Mouse (Mus musculus) heart, embryonic 15.5 days (tissue): Measurements from ENCODE around the gene Gramd4. TPM values are rescaled to one million over a fixed set of nuclear protein-coding genes. Genes with fewer than 3 reads are reported as not detected.
"Not testable (repeated sequence)": the region's sequence is repeated elsewhere in the genome, so short reads cannot be mapped to it uniquely, and the experiment has no call there.

Source experiments
- ATAC-seq: fragments of 200-750 bp; cut with Nextera tagmentation; replicated peaks from 2 replicates; pipeline ENCODE4 v1.8.0; 2017; ENCODE audit warnings: low read depth, moderate TSS enrichment; ENCODE audit not compliant: insufficient number of reproducible peaks, insufficient read depth, low FRiP score
- H3K27ac ChIP-seq: fragments of 300-500 bp; sonication (generic); 2 replicates; pipeline ENCODE4 v1.5.1; 2015; ENCODE audit warnings: mild to moderate bottlenecking, inconsistent platforms
- H3K27me3 ChIP-seq: fragments of 300-500 bp; sonication (generic); 2 replicates; pipeline ENCODE4 v1.6.1; 2015; ENCODE audit warnings: inconsistent platforms
- H3K36me3 ChIP-seq: fragments of 300-500 bp; sonication (generic); 2 replicates; pipeline ENCODE4 v1.6.1; 2015; ENCODE audit warnings: mild to moderate bottlenecking, inconsistent platforms
- H3K4me1 ChIP-seq: fragments of 300-500 bp; sonication (generic); replicated peaks from 2 replicates; pipeline ENCODE4 v1.6.1; 2015; ENCODE audit warnings: inconsistent platforms
- H3K4me2 ChIP-seq: fragments of 300-500 bp; sonication (generic); 2 replicates; pipeline ENCODE4 v1.6.1; 2015; ENCODE audit warnings: inconsistent platforms, mild to moderate bottlenecking, moderate library complexity
- H3K4me3 ChIP-seq: fragments of 300-500 bp; sonication (generic); 2 replicates; pipeline ENCODE4 v1.5.1; 2015; ENCODE audit warnings: mild to moderate bottlenecking, inconsistent platforms
- H3K9ac ChIP-seq: fragments of 300-500 bp; sonication (generic); 2 replicates; pipeline ENCODE4 v1.6.1; 2015; ENCODE audit warnings: mild to moderate bottlenecking, inconsistent platforms
- H3K9me3 ChIP-seq: fragments of 300-500 bp; sonication (generic); replicated peaks from 2 replicates; pipeline ENCODE4 v1.6.1; 2016; ENCODE audit warnings: inconsistent platforms
- WGBS: fragments of 180-500 bp; shearing (Covaris S2); methylation state at CpG from one replicate; pipeline ENCODE4 v1.1.7; 2015; ENCODE audit warnings: mixed read lengths; 5-methylcytosine and 5-hydroxymethylcytosine counted together
- polyA plus RNA-seq: library from polyadenylated mRNA; unstranded; fragments of >200 nt; fragmentation: Nextera tagmentation; extraction: Ambion mirVana; gene quantifications from 2 replicates; pipeline ENCODE4 v1.2.1, GENCODE M21; 2015

Gene Gramd4
- polyA plus RNA-seq, 1 experiment from 2014 or later, result 16.9 TPM

DNA sequence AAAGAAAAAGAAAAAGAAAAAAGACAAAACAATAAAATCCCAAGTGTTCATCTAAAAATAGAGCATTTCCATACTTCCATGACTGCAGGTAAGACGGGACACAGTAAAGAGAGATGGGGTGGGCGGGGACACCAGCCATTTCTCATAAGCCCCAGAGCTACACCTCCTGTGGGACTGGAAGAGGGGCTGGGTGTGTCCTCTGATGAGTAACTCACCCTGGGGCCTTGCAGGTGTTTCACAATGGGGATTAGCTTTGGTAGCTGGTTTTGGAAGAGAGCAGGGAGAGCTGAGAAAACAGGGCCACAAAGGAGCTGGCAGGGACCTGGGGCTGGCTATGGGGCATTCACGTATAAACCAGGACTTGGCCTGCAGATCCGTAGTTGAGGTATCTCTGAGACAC is 93.1 kb downstream of the Gramd4 start:
- no peak for ATAC-seq
- Histone ChIP-seq H3K27me3 (no peaks in the 10 kb centered on the region), H3K9me3 (no peaks in the 10 kb centered on the region), H3K9ac (no peak overlapping the region), H3K4me3 (no peak overlapping the region), H3K4me1 (no peaks in the 10 kb centered on the region), H3K27ac (no peak overlapping the region), H3K36me3 (peaks cover 50% of the 10 kb centered on the region), H3K4me2 (no peak overlapping the region)
- 82% methylated on average over 4 of the region's 4 CpGs for WGBS

DNA sequence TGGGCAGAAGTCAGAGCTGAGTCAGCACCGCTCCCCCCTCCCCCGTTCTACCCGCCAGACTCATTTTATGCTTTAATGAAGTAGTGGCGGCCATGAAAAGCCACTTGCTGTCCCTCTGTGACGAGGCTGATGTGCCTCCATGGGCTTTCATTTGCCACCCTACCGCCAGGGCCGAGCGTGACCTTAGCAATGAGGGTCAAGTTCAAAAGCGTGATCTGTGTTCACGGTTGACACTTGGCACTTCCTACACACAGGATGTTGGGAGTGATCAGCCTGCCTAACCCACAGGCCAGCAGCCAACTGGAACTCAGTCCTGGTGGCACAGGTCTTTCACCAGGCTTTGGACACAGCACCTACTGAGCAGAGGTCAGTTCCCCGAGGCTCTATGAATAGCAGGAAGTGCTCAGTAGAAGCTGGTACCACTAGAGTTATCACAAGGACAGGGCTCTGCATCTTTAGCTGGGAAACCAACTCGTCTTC is 96.0 kb downstream of the Gramd4 start:
- Histone ChIP-seq H3K4me2 (no peak overlapping the region), H3K9me3 (no peaks in the 10 kb centered on the region), H3K4me1 (no peaks in the 10 kb centered on the region), H3K9ac (no peak overlapping the region), H3K27me3 (no peaks in the 10 kb centered on the region), H3K27ac (no peak overlapping the region), H3K4me3 (no peak overlapping the region), H3K36me3 (peaks cover 52% of the 10 kb centered on the region)
- WGBS, result 90% methylated on average over 12 of the region's 12 CpGs
- no peak for ATAC-seq

DNA sequence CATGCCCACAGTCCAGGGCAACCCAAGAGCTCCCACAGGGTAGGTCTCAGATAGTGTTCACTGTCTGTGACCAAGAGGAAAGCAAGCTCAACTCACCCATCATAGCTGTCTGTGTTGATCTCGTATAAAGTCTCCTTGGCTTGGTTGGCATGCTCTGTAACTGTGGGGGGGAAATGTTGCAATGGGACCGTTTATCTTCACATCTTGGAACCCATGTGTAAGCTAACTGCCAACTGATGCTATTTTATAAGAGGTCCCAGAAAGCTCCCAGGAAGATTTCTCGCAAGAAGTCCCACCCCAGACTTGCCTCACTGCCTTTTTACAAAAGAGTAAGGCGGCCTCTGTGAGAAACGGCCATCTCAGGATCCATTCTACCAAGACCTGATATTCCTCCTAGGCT is 99.0 kb downstream of the Gramd4 start:
- Histone ChIP-seq H3K36me3 (peaks cover 38% of the 10 kb centered on the region), H3K9me3 (no peaks in the 10 kb centered on the region)

DNA sequence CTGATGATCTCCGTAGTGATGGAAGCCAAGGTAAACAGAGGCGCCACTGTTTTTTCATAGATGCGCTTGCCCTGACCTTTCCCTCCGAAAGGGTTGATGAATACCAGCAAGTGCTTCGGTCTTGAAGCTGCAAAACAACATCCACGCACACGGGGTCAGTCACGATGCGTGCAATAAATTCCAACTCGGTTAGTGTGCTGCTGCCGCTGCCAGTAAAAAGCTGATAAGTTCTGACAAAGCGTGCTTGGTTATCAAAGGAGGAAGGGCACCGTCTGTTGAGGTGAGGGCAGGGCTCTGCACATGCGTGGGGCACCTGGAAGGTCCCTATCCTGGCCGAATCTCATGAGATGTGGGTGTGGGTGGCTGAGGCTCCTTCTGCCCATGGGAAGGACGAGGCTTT is 101.6 kb downstream of the Gramd4 start:
- Histone ChIP-seq H3K9me3 (no peaks in the 10 kb centered on the region), H3K27ac (no peak overlapping the region), H3K27me3 (no peaks in the 10 kb centered on the region), H3K4me3 (no peak overlapping the region), H3K9ac (no peak overlapping the region), H3K36me3 (peaks cover 44% of the 10 kb centered on the region), H3K4me2 (no peak overlapping the region), H3K4me1 (peaks cover 10% of the 10 kb centered on the region; the same call in 1 of the 2 replicates)
- ATAC-seq, result no peak
- 42% methylated on average over 16 of the region's 16 CpGs for WGBS

More for the DNA sequence above, 99.0 kb downstream of the Gramd4 start:
- Histone ChIP-seq H3K4me1 (peaks cover 10% of the 10 kb centered on the region; the same call in 1 of the 2 replicates), H3K27ac (no peak overlapping the region), H3K27me3 (no peaks in the 10 kb centered on the region), H3K9ac (no peak overlapping the region), H3K4me2 (no peak overlapping the region), H3K4me3 (no peak overlapping the region)
- ATAC-seq, result no peak
- 82% methylated on average over 5 of the region's 5 CpGs for WGBS

DNA sequence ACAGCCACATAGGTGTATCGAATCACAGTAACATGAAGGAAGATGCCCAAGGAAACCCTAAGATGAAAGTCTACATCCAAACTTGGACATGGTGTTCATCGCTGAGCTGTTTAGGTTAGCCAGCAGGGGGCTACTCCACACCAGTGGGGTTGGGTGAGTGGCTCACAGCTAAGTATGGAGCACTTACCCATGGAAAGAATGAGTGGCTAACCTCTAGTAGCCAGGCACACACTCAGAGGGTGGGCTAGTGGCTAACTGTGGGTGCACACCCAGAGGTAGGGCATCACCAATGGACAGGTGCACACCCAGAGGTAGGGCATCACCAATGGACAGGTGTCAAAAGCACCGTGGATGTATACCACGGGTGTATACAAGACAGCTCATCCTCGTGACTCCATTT is 102.2 kb downstream of the Gramd4 start:
- Histone ChIP-seq H3K9ac (no peak overlapping the region), H3K27ac (no peak overlapping the region), H3K4me3 (no peak overlapping the region), H3K4me1 (peaks cover 10% of the 10 kb centered on the region; the same call in 1 of the 2 replicates), H3K9me3 (no peaks in the 10 kb centered on the region), H3K4me2 (no peak overlapping the region), H3K27me3 (no peaks in the 10 kb centered on the region), H3K36me3 (peaks cover 42% of the 10 kb centered on the region)
- peak; percentile 54; the same call in 1 of the 2 replicates for ATAC-seq
- WGBS, result 83% methylated on average over 5 of the region's 5 CpGs

DNA sequence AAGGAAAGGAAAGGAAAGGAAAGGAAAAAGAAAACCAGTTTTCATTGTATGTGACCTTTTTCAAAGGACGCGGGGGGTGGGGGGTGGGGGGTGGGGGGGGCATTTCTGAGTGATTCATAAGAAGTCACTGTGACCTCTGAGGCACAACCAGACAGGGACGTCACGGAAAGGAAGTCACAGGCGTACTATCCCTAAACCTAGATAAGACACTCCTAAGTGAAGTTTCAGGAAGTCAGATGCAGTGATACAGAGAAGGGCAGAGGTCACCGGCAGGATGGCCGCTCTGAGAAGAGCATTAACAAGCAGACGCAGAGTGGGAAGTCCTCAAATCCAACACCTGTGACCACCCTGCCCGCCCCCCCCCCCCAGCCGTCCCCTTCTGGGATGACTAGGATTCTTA is 103.4 kb downstream of the Gramd4 start:
- no peak overlapping the region for H3K27ac ChIP-seq
- H3K9ac ChIP-seq, result no peak overlapping the region
- ATAC-seq, result no peak
- H3K36me3 ChIP-seq, result peaks cover 35% of the 10 kb centered on the region
- H3K9me3 ChIP-seq, result no peaks in the 10 kb centered on the region
- H3K4me2 ChIP-seq, result no peak overlapping the region
- peaks cover 10% of the 10 kb centered on the region; the same call in 1 of the 2 replicates for H3K4me1 ChIP-seq
- H3K27me3 ChIP-seq, result no peaks in the 10 kb centered on the region
- 50% methylated on average over 10 of the region's 10 CpGs for WGBS
- no peak overlapping the region for H3K4me3 ChIP-seq

DNA sequence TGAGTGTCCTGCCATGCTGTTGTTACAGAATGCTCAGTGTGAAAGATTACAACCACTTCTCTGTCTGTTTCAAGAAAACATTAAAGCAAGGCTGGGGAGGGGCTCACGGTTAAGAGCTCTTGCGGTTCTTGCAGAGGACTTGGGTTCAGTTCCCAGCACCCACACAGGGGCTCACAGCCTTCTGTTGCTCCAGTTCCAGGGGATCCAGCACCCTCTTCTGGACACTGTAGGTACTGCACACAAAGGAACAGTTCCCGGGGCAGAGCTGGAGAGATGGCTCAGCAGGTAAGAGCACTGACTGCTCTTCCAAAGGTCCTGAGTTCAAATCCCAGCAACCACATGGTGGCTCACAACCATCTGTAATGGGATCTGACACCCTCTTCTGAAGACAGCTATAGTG is 104.3 kb downstream of the Gramd4 start:
- ATAC-seq, H3K9me3 ChIP-seq, H3K9ac ChIP-seq, H3K4me3 ChIP-seq, H3K27ac ChIP-seq, H3K27me3 ChIP-seq, H3K4me2 ChIP-seq: not testable (repeated sequence)
- H3K36me3 ChIP-seq, result peaks cover 27% of the 10 kb centered on the region
- 93% methylated on average over 3 of the region's 3 CpGs for WGBS
- peaks cover 10% of the 10 kb centered on the region; the same call in 1 of the 2 replicates for H3K4me1 ChIP-seq

DNA sequence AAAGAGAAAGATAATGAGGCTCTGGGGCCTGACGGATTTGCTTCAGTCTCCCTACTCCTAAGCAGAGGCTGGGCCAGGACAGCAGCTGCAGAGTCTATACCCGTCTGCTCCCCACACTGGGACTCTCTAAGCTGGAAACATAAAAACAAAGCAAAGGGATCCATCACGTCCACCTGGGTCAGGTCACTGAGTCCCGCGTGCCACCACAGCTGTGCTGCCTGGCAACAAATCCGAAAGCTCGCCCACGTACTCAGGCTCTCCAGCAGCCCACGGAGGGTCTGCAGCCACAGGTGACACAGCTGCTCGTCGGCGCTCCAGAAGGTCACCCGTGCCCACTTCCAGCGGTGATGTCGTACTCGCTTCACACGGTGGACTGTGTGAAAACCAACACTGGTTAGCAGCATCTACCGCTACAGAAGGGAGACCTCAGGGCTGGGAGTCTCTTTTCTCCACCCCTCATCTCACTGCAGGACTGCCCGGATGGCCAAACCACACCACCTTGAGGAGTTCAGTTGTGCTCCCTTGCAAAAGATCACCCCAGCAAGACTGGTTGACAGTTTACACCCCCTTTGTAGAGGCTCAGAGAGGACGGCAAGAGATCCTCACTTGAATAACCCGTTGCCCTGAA is 107.3 kb downstream of the Gramd4 start:
- no peaks in the 10 kb centered on the region for H3K9me3 ChIP-seq
- ATAC-seq, result no peak
- H3K4me3 ChIP-seq, result no peak overlapping the region
- H3K27ac ChIP-seq, result no peak overlapping the region
- no peaks in the 10 kb centered on the region for H3K27me3 ChIP-seq
- H3K9ac ChIP-seq, result no peak overlapping the region
- H3K4me2 ChIP-seq, result no peak overlapping the region
- H3K36me3 ChIP-seq, result peaks cover 27% of the 10 kb centered on the region
- 75% methylated on average over 21 of the region's 21 CpGs for WGBS
- H3K4me1 ChIP-seq, result peaks cover 29% of the 10 kb centered on the region

DNA sequence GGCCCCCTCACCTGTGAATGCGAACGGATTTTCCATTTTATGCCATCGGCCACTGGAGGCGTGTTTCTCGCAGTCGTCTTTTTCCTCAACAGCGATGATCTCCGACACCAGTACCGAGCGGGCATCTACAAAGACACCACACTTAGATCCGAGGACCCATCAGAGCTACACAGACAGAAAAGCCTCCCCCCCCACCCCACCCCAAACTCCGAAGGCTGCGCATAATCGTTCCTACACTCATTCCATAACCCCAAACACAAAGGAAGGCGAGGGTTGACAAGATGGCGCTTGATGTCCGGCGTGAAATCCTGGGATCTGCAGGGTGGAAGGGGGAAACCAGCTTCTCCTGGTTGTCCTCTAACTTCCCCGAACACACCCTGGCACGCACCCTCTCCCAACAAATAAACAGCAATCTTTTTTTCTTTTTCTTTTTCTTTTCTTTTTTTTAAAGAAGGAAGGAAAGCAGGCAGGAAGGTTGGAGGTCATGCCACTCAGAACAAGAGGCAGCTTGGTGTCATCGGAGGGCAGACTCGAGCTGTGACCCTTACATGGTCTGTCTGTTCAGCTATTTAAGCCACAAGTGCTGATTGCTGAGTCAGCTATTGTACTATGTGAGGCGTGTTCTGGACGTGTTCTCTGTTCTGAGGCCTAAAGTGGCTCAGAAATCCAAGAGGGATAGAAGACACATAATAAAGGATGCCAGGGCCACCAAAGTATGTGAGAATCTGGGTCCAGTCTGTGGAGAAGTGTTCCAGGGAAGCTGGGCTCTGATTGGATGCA is 108.5 kb downstream of the Gramd4 start:
- Histone ChIP-seq H3K4me3 (no peak overlapping the region), H3K4me2 (no peak overlapping the region), H3K9ac (no peak overlapping the region), H3K9me3 (no peaks in the 10 kb centered on the region), H3K27me3 (no peaks in the 10 kb centered on the region), H3K36me3 (peaks cover 27% of the 10 kb centered on the region), H3K4me1 (peaks cover 40% of the 10 kb centered on the region), H3K27ac (no peak overlapping the region)
- 84% methylated on average over 24 of the region's 24 CpGs for WGBS
- no peak for ATAC-seq

DNA sequence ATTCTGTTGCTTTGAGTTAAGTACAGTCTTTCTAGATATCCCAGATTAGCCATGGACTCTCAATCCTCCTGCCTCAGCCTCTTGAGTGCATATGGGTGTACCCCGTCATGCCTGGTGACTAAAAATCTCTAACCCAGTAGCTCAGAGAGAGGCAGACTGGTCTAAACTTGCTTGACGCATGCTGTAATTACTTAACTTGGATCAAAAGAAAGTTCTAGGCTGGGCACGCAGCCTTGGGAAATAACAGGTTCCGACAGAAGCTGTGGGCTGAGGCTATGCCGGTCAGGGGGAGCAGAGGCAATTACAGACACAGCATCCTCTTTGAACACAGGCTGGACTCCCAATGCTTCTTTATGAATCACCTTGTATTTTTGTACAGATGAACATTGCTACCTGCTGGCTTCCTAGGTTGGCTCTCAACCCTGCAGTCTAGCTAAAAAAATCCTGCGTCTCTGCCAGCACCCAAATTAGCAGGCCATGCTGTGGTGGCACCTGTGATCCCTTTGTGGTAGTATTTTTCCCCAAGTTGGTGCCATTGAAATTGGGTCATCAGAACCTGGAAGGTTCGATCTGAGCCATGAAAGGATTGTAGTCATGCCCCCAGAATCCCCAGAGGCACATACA is 109.6 kb downstream of the Gramd4 start:
- Histone ChIP-seq H3K36me3 (peaks cover 17% of the 10 kb centered on the region), H3K4me2 (no peak overlapping the region), H3K9me3 (no peaks in the 10 kb centered on the region), H3K4me3 (no peak overlapping the region), H3K27me3 (no peaks in the 10 kb centered on the region), H3K9ac (no peak overlapping the region), H3K27ac (no peak overlapping the region), H3K4me1 (peaks cover 48% of the 10 kb centered on the region)
- no peak for ATAC-seq
- 94% methylated on average over 7 of the region's 7 CpGs for WGBS

DNA sequence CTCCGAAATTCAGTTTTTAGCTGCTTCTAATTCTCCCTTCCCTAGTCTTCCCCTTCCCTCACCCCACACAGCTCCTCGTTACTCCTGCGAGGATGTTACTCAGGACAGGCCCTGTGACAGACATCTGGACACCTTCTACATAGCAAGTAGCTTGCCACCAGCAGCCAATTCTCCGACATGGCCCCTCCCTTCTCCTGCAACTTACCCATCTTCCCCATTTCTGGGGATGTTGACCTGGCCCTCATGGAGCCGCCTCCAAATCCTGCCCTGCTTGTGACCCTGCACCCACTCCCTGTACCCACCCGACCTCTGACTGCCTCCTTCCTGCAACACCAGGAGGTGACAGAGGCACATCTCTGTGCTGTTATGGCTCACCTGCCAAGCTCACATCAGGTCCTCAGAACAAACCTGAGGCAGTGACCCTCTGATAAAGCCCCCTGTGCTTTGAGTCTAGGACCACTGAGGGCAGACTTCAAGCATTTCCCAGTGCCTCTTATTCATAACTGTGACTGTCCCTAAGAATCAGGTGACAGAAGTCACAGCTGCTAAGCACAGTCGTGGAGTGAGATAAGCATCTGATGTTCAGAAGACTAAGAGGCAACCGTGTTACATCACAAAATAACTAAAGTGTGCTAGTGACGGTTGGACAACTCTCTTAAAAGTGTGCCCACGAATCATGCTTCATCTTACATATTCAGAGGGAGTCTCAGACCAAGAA is 110.5 kb downstream of the Gramd4 start:
- no peak for ATAC-seq
- Histone ChIP-seq H3K4me2 (peak overlapping the region; percentile 36; the same call in 1 of the 2 replicates), H3K27ac (peak overlapping the region; percentile 59; the same call in 1 of the 2 replicates), H3K9me3 (no peaks in the 10 kb centered on the region), H3K4me3 (no peak overlapping the region), H3K4me1 (peaks cover 56% of the 10 kb centered on the region), H3K27me3 (no peaks in the 10 kb centered on the region), H3K36me3 (peaks cover 9% of the 10 kb centered on the region; the same call in 1 of the 2 replicates), H3K9ac (no peak overlapping the region)
- 74% methylated on average over 10 of the region's 10 CpGs for WGBS
